Mouse (Mus musculus): ENCODE results near the gene Taf12.

Taf12 gene

GRCm38 (mm10) chr4:132274156-132274862, at the start of gene Taf12:
Gene Taf12, plus strand, starts transcription at chr4:132274375.
- peak; percentile 78 to 86 for DNase-seq (ENCODE audit: low read depth in 1 of 2, low spot score in 2 of 2)

GRCm38 (mm10) chr4:132230422-132230821, 43.8 kb upstream of the Taf12 start:
- DNase-seq (ENCODE audit: low read depth in 1 of 2, low spot score in 2 of 2): no peak

- no peak for DNase-seq (ENCODE audit: low read depth in 1 of 2, low spot score in 2 of 2)
These were observed 39.5 kb upstream of the Taf12 start for GRCm38 (mm10) chr4:132234710-132235109.

GRCm38 (mm10) chr4:132238356-132238755, 35.8 kb upstream of the Taf12 start:
- DNase-seq (ENCODE audit: low read depth in 1 of 2, low spot score in 2 of 2): no peak

- no peak for DNase-seq (ENCODE audit: low read depth in 1 of 2, low spot score in 2 of 2)
These were observed 33.8 kb upstream of the Taf12 start for GRCm38 (mm10) chr4:132240367-132240766.

- DNase-seq (ENCODE audit: low read depth in 1 of 2, low spot score in 2 of 2): no peak
These were observed 33.0 kb upstream of the Taf12 start for GRCm38 (mm10) chr4:132241208-132241607.

- no peak for DNase-seq (ENCODE audit: low read depth in 1 of 2, low spot score in 2 of 2)
These were observed 28.5 kb upstream of the Taf12 start for GRCm38 (mm10) chr4:132245643-132246042.

- peak in 1 of 2 experiments; percentile 17 for DNase-seq (ENCODE audit: low read depth in 1 of 2, low spot score in 2 of 2)
These were observed 26.7 kb upstream of the Taf12 start for GRCm38 (mm10) chr4:132247451-132247997.

GRCm38 (mm10) chr4:132251596-132251995, 22.6 kb upstream of the Taf12 start:
- DNase-seq (ENCODE audit: low read depth in 1 of 2, low spot score in 2 of 2): no peak

GRCm38 (mm10) chr4:132253128-132253527, 21.0 kb upstream of the Taf12 start:
- no peak for DNase-seq (ENCODE audit: low read depth in 1 of 2, low spot score in 2 of 2)

GRCm38 (mm10) chr4:132253622-132254021, 20.6 kb upstream of the Taf12 start:
- DNase-seq (ENCODE audit: low read depth in 1 of 2, low spot score in 2 of 2): no peak

GRCm38 (mm10) chr4:132254986-132255385, 19.2 kb upstream of the Taf12 start:
- DNase-seq (ENCODE audit: low read depth in 1 of 2, low spot score in 2 of 2): no peak

GRCm38 (mm10) chr4:132256384-132256783, 17.8 kb upstream of the Taf12 start:
- DNase-seq (ENCODE audit: low read depth in 1 of 2, low spot score in 2 of 2): no peak

- DNase-seq (ENCODE audit: low read depth in 1 of 2, low spot score in 2 of 2): no peak
These were observed 14.9 kb upstream of the Taf12 start for GRCm38 (mm10) chr4:132259248-132259647.

GRCm38 (mm10) chr4:132260404-132261379, 13.5 kb upstream of the Taf12 start:
- peak in 1 of 2 experiments; percentile 15 for DNase-seq (ENCODE audit: low read depth in 1 of 2, low spot score in 2 of 2)

- DNase-seq (ENCODE audit: low read depth in 1 of 2, low spot score in 2 of 2): peak in 1 of 2 experiments; percentile 33
These were observed 12.4 kb upstream of the Taf12 start, which contains the start of gene Gmeb1 for GRCm38 (mm10) chr4:132261514-132262357. Gene Gmeb1, minus strand, starts transcription at chr4:132261602.

- no peak for DNase-seq (ENCODE audit: low read depth in 1 of 2, low spot score in 2 of 2)
These were observed 11.9 kb upstream of the Taf12 start for GRCm38 (mm10) chr4:132262358-132262616.

GRCm38 (mm10) chr4:132263313-132263712, 10.9 kb upstream of the Taf12 start:
- DNase-seq (ENCODE audit: low read depth in 1 of 2, low spot score in 2 of 2): no peak

- DNase-seq (ENCODE audit: low read depth in 1 of 2, low spot score in 2 of 2): no peak
These were observed 7.3 kb upstream of the Taf12 start for GRCm38 (mm10) chr4:132266835-132267349.

- no peak for DNase-seq (ENCODE audit: low read depth in 1 of 2, low spot score in 2 of 2)
These were observed 5.1 kb upstream of the Taf12 start for GRCm38 (mm10) chr4:132268871-132269739.
